In the genomic region with DNA sequence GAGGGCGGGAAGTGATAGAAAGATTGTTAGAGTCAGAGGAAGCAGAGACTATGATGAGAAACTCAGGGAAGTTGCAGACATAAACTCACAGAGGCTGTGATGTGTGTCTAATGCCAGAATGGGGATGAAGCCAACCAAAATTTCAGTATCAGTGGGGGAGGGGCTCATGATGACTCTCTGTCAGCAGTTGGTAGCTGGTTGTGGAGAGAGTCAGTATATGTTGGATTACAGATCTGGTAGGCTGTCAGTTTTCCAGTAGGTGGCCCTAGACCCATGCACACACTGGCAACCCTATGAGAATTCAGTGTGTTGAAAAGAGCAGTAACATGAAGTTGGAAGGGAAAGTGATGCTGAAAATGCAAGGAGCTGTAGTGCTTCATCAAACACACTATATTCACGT, we compare ENCODE assay signal across 15 mouse cellular contexts.
"Had no signal": no experiment of that assay in that cellular context is flagged by ENCODE, and none has a peak within 500 bp of the region (broad histone marks: within the 10 kb centered on the region; RNA-seq: fewer than 3 reads in every experiment).

No protein-coding gene starts in this region.

- ATAC-seq: midbrain, embryonic 16.5 days had no signal

- H3K4me3 ChIP-seq: midbrain, embryonic 10.5 days; midbrain, embryonic 12.5 days; myocyte; neural tube, embryonic 13.5 days; neural tube, embryonic 15.5 days had no signal

- H3K9ac ChIP-seq: lung, embryonic 14.5 days; midbrain, embryonic 12.5 days; neural tube, embryonic 13.5 days; neural tube, embryonic 15.5 days had no signal

- H3K27me3 ChIP-seq: midbrain, embryonic 12.5 days; neural tube, embryonic 13.5 days; neural tube, embryonic 15.5 days had no signal

- H3K27ac ChIP-seq: midbrain, embryonic 10.5 days; midbrain, embryonic 12.5 days; neural tube, embryonic 13.5 days; neural tube, embryonic 15.5 days had no signal

- DNase-seq: lung, adult 18-20 months; lung, postnatal 10 days; lung, postnatal 4 days; midbrain, embryonic 14.5 days; right cerebral cortex, postnatal 14 days; thymus, adult 2 months; thymus, postnatal 25 days; thymus, postnatal 4 days had no signal

- H3K4me2 ChIP-seq: lung, embryonic 14.5 days; midbrain, embryonic 12.5 days; neural tube, embryonic 13.5 days; neural tube, embryonic 15.5 days had no signal

- H3K9me3 ChIP-seq: midbrain, embryonic 10.5 days; midbrain, embryonic 12.5 days; neural tube, embryonic 13.5 days; neural tube, embryonic 15.5 days had no signal

- H3K36me3 ChIP-seq: midbrain, embryonic 10.5 days; midbrain, embryonic 12.5 days; neural tube, embryonic 13.5 days; neural tube, embryonic 15.5 days had no signal

- H3K4me1 ChIP-seq: midbrain, embryonic 10.5 days; midbrain, embryonic 12.5 days; neural tube, embryonic 13.5 days; neural tube, embryonic 15.5 days had no signal
